Mouse (Mus musculus) T-helper 1 cell (primary cell): ENCODE measurements around the gene Cmtm8.

ENCODE experiments used
- in situ Hi-C: fragments of 300-600 bp; cut with MboI, MseI; formaldehyde crosslinking; loops from one replicate; pipeline ENCODE4 v1.15.1; 2025; ENCODE audit warnings: high pct_unique_total_duplicates

Gene Cmtm8

DNA sequence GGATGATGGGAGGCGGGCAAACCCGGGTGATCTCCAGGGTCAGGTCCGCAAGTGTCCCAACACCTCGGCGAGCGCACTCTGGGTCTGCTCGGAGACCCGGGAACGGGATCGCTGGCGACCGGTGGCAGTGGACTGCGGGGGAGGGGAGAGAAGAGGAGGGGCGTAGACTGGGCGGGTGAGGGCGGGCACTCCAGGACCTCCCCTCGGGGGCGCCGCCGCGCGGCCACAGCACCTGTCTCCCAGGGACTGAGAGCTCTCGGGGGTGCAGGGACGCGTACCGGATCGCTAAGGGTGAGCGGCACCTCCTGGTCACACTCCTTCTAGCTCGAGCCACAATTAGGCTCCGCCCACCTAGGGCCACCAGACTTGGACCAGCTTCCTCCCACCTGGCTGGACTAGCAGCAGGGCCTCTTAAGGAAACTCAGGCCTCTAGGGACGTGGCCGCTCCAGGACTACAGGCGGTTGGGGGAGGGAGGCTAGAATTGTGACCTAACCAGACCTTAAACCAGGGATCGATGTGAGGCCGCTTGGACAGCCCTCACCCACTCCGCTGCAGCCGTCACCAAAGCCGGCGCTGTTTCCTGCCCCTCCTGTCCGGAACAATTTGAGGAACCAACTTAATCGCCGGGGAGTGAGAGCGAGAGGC lies at the start of gene Cmtm8:
Cmtm8 (minus strand) TSS at position 140 of the 646 bp plus-strand sequence.
- in situ Hi-C loops: no loop called here

DNA sequence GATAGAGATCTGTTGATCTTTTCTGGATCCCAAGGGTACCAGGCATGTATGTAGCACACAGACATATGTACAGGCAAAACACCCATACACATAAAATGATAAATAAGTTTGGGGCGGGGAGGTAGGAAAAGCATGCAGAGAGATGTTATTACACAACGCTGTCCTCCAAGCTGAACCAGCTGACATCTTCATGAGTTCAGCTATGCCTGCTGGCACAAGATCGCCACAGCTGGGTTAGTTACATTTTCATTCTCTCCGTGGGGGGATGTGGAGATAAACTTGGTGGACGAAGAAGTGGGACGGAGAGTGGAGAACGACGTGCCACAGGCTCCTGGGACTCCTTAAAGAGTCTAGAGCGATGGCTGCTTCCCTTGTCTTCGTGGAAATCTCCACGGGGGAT lies 49.0 kb upstream of the Cmtm8 start:
- in situ Hi-C loops: no loop called here

DNA sequence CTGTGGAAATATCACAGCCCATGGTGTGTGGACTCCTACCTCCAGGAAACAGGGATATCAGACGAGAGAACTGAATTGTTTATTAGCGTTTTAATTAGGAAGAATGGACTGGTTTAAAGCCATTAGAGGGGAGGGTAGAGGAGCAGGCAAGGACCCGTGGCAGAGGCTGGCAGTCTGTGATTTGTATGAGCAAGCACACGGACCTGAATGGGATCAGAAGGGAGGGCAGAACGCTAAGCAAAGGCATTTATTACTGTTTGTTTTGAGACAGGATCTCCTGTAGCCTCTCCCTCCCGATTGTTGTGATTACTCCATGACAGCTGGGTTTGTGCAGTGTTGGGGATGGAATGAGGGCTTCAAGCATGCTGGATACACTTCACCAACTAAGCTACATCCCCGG lies 46.4 kb upstream of the Cmtm8 start:
- in situ Hi-C loops: no loop called here

GRCm38 (mm10) chr9:114888856-114889407 lies 45.0 kb upstream of the Cmtm8 start:
- in situ Hi-C loops: no loop called here

GRCm38 (mm10) chr9:114887699-114888098 lies 43.7 kb upstream of the Cmtm8 start:
- in situ Hi-C loops: no loop called here

DNA sequence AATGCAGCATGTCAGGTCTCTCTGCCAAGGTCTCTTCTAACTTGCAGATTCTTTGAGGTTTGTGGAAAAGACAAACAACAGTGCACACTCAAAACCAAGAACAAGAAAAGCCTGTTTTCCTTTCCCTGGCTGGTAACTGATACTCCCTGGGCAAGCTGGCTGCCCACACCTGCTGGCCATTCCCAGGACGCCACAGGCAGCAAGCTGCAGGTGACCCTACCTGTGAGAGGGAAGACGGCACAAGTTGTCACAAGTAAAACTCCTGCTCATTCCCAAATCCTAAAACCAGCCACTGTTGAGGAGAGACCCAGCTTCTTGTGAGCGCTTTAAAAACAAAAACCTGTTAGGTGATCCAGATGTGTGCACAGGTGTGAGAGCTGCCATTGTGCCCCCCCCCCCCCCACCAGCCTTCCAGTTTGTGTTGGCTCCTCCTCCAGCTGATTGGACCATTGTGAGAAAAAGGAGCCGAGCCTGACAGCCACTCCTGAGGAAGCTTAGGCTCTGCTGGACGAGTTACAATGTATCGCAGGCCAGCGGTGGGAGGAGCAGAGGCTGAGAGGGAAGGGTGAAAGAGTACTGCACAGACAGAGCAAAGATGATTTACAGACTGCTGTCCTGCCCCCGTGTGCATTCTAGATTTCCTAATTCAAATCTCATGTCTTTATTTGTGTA lies 42.2 kb upstream of the Cmtm8 start:
- in situ Hi-C loops: no loop called here

DNA sequence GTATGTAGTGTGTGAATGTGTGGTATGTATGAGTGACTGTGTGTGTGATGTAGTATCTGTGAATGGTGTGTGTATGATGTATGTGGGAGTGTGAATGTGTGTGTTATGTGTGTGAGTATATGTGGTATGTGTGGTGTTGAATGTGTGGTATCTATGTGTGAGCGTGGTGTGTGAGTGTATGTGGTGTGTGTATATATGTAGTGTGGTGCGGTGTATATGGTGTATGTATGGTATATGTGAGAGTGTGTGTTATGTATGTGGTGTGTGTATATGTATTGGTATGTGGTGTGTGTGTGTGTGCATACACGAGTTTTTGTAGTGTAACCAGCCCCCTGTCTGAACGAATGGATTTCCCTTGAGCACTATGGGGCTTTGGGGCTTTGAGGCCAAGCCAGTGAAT lies 41.6 kb upstream of the Cmtm8 start:
- in situ Hi-C loops: no loop called here

GRCm38 (mm10) chr9:114881977-114882376 lies 38.0 kb upstream of the Cmtm8 start:
- in situ Hi-C loops: no loop called here

DNA sequence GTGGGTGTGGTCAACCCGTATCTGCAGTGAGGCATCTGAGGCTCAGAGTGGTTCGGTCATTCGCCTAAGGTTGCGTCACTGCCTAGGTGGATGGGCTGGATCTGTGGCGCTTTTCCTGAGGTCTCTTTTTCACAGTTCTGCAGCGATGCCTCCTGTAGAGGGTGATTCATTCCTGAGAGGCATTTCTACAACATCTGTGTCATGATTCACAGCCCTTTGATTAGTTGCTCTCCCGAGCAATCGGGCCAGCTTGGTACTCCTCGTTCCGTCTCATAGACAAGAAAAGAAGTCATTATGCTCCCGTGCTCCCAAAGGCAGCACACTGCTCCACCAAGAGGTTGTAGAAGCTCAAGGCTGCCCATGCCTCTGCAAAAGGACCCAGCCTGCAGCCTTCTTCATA lies 11.4 kb upstream of the Cmtm8 start:
- in situ Hi-C loops: no loop called here

DNA sequence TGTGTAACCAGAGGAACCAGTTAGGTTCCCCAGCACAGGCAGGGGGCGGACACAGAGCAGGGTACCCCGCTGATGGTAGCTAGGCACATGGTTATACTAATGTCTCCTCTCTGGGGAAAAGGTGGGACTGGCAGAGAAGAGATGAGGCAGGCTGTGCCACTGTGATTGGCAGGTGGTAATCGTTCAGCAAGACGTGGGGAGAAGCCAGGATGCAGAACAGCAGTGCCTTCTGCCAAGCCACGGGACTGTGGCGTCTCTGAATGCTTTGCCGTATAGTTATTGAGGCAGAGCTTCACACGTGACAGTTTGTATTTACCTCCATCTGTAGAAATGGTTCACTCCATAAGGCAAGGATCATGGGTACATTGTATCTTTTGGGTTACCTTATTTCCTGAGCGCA lies 10.7 kb upstream of the Cmtm8 start:
- in situ Hi-C loops: no loop called here

- in situ Hi-C loops: no loop called here
Measured at GRCm38 (mm10) chr9:114853336-114853735, 9.4 kb upstream of the Cmtm8 start.

GRCm38 (mm10) chr9:114851419-114852190 lies 7.6 kb upstream of the Cmtm8 start:
- in situ Hi-C loops: no loop called here

- in situ Hi-C loops: no loop called here
Measured at GRCm38 (mm10) chr9:114843634-114844016, 331 bp downstream of the Cmtm8 start.

DNA sequence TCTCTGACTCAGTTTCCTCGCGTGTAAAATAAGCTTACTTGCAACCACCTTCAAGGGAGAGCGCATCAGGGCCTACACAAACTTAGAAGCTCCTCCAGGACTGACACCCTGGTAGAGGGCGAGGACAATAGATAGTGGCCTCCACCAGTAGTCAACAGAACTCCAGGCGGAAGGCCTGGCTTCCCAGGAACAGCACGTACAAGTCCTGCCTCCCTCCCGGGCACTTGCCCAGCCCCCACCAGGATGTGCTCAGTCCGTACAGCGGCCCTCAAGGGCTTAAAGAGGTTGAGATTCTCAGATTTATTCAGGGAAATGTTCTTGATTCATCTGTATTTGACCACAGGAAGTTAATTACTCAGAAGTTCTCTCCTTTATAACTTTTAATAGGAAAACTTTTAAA lies 1.1 kb downstream of the Cmtm8 start:
- in situ Hi-C loops: no loop called here

- in situ Hi-C loops: no loop called here
Measured at GRCm38 (mm10) chr9:114842269-114842668, 1.7 kb downstream of the Cmtm8 start.

DNA sequence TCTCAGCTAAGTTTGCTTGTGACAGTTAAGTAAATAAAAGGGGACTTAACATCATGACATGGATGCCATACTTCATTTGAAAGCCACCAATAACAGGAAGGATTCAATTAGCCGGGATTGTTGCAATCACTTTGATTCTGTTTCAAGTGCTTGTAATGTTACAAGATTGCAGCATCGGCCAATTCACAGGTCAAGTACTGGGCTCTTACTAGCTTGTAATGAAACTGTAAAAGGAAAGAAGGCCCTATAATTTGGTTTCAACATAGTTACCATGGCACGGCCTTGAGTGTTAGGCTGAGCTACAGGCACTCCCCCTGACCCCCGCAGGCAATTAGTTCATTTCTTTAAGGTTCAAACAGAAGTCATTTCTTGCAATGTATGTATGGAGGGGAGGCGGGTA lies 5.1 kb downstream of the Cmtm8 start:
- in situ Hi-C loops: no loop called here

DNA sequence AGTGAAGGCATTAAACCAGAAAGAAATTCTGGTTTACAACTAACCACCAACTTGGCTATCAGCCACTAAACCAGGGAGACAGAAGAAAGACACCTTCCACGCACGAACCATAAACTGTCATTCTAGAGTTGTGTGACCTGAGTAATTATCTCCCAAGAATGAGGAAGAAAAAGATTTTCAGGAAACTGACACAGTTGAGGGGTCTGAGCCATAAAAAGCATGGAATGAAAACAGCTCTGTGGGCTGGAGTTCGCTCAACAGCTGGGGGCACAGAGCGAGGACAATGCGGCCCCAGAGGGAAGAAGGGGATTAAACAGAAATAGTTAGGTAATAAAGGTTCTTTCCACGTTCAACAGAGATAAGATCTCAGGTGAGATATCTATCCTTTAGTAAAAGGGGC lies 12.4 kb downstream of the Cmtm8 start:
- in situ Hi-C loops: no loop called here

DNA sequence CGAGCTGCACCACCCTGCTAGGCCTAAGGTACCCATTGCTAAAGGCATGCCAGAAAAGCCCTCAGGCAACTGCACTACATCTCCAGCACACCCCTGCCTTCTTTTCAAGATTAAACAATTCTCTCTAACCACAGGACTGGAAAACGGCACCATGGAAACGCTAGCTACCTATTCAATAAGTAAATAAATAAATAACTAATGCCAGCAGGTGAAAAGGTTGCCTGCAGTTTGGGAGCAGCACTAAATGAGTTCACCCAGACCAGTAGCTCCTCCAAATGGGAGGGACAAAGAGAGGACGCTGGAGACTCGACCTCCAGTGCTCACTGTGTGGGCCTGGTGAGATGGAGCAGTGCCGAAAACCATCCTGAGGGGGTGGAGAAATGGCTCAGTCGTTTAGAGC lies 13.6 kb downstream of the Cmtm8 start:
- in situ Hi-C loops: no loop called here

DNA sequence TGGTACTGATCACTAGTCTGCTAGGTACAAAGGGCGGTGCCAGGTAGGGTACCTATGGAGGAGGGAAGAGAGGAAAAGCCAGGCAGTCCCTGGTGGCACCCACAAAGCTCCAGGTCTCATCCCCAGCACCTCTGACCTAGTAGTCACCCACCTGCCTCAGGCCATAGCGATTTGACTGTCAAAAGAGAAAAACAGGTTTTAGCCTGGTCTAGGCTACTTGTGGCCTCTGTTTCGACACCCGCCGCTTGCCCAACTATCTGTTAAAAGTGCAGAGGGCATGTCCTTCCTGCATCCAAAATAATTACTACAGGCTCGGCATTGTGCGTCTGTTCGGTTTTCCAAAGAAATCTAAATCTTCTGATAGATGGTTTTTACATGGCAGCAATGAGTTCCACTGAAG lies 14.3 kb downstream of the Cmtm8 start:
- in situ Hi-C loops: no loop called here

DNA sequence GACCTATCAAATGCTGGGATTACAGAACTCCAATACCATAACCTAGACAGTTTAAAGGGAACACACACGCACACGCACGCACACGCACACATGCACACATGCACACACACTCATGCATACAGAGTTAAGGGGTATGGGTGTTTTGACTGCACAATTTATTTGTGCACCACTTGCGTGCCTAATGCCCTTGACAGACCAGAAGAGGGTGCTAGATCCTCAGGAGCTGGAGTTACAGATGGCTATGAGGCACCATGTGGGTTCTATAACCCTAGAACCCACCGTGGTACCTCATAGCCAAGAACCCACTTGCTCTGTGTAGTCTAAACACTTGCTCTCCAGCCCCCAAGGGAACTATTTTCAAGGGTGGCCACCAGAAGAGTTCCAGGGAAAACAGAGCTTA lies 15.6 kb downstream of the Cmtm8 start:
- in situ Hi-C loops: no loop called here

DNA sequence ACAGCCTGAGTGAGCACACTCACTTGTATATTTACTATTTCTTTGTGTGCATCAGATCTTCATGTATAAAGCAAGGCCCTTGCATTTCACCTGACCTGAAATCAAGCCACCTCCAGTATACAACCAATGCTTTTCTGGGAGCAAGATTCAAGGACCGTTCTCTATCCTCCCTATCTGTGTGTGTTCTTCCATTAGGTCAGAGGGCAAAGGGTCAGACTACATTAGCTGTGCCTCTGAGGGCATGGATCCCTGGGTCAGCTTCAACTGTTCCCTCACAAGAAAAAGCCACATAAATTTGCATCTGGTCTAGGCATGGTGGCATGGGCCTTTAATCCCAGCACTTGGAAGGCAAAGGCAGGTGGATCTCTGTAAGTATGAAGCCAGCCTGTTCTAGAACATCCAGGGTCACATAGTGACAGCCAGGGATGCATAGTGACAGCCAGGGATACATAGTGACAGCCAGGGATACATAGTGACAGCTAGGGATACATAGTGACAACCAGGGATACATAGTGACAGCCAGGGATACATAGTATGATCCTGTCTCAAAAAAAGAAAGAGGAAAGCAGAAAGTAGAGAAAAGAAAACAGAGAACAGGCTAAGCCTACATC lies 16.6 kb downstream of the Cmtm8 start:
- in situ Hi-C loops: no loop called here

GRCm38 (mm10) chr9:114824166-114824565 lies 19.8 kb downstream of the Cmtm8 start:
- in situ Hi-C loops: no loop called here
